Mouse (Mus musculus) MEL (cell line): ENCODE measurements around the gene Prkag1.

Experiments used
- CTCF ChIP-seq, 3 experiments: IDR thresholded peaks in 2 of 3; conservative IDR thresholded peaks in 1 of 3; 2 replicates each; pipeline ENCODE4 v1.5.1; 2011 to 2012; ENCODE audit warnings: low read length in 3 of 3, low read depth in 2 of 3, mild to moderate bottlenecking in 2 of 3, improper control_type of control experiment in 1 of 3, inconsistent platforms in 1 of 3, mixed read lengths in 1 of 3, moderate library complexity in 1 of 3; ENCODE audit not compliant: control insufficient read depth in 1 of 3, insufficient read depth in 1 of 3, poor library complexity in 1 of 3, severe bottlenecking in 1 of 3
- ETS1 ChIP-seq: IDR thresholded peaks from 2 replicates; pipeline ENCODE4 v1.6.1; 2012; ENCODE audit warnings: low read depth, mild to moderate bottlenecking, inconsistent platforms, low read length, improper control_type of control experiment, moderate library complexity
- GABPA ChIP-seq: IDR thresholded peaks from 2 replicates; pipeline ENCODE4 v1.6.1; 2012; ENCODE audit warnings: low read depth, mild to moderate bottlenecking, inconsistent platforms, low read length, improper control_type of control experiment, moderate library complexity
- POLR2AphosphoS2 ChIP-seq: IDR thresholded peaks from 2 replicates; pipeline ENCODE4 v1.6.1; 2011; ENCODE audit warnings: low read length, improper control_type of control experiment
- POLR2AphosphoS5 ChIP-seq: IDR thresholded peaks from 2 replicates; pipeline ENCODE4 v1.6.1; 2012; ENCODE audit warnings: low read depth, borderline replicate concordance, mild to moderate bottlenecking, inconsistent platforms, low read length, moderate library complexity, mixed read lengths
- SIN3A ChIP-seq: IDR thresholded peaks from 2 replicates; pipeline ENCODE4 v1.6.1; 2012; ENCODE audit warnings: low read length, improper control_type of control experiment, inconsistent platforms

GRCm38 (mm10) chr15:98812741-98813424 is 18.4 kb downstream of the Prkag1 start:
- no peak for TF ChIP-seq ETS1
- TF ChIP-seq POLR2AphosphoS2, result no peak; the same call in 1 of the 2 replicates
- no peak for TF ChIP-seq CTCF (IDR thresholded peaks at IDR 0.05 in 2 of 3, conservative IDR thresholded peaks at IDR 0.05 in 1 of 3; ENCODE audit: control insufficient read depth in 1 of 3, insufficient read depth in 1 of 3, low read depth in 2 of 3, low read length in 3 of 3, poor library complexity in 1 of 3, severe bottlenecking in 1 of 3)
- no peak for TF ChIP-seq SIN3A
- TF ChIP-seq GABPA, result no peak
- no peak for TF ChIP-seq POLR2AphosphoS5
